Mouse (Mus musculus) hindbrain, postnatal 0 days (tissue): ENCODE measurements around the gene Brinp1. TPM values are rescaled to one million over a fixed set of nuclear protein-coding genes. Genes with fewer than 3 reads are reported as not detected.
"Not testable (repeated sequence)": the region's sequence is repeated elsewhere in the genome, so short reads cannot be mapped to it uniquely, and the experiment has no call there.

Source experiments
- ATAC-seq: fragments of 200-750 bp; cut with Nextera tagmentation; 2 replicates; pipeline ENCODE4 v1.8.0; 2017; ENCODE audit warnings: mild to moderate bottlenecking, moderate TSS enrichment, moderate library complexity
- DNase-seq: peaks from one replicate; pipeline ENCODE4 v3.0.0-alpha.2; 2015; ENCODE audit warnings: low spot score
- H3K27ac ChIP-seq: fragments of 300-500 bp; sonication (generic); 2 replicates; pipeline ENCODE4 v1.5.1; 2014; ENCODE audit warnings: mild to moderate bottlenecking
- H3K27me3 ChIP-seq: fragments of 300-500 bp; sonication (generic); 2 replicates; pipeline ENCODE4 v1.6.1; 2014; ENCODE audit warnings: low read length, mixed read lengths; ENCODE audit not compliant: insufficient read depth
- H3K36me3 ChIP-seq: fragments of 300-500 bp; sonication (generic); 2 replicates; pipeline ENCODE4 v1.6.1; 2014; ENCODE audit warnings: low read length, mixed read lengths; ENCODE audit not compliant: insufficient read depth
- H3K4me1 ChIP-seq: fragments of 300-500 bp; sonication (generic); 2 replicates; pipeline ENCODE4 v1.6.1; 2014; ENCODE audit warnings: antibody characterized with exemption, low read length, mixed read lengths; ENCODE audit not compliant: insufficient read depth
- H3K4me2 ChIP-seq: fragments of 300-500 bp; sonication (generic); 2 replicates; pipeline ENCODE4 v1.6.1; 2014; ENCODE audit warnings: low read depth, mild to moderate bottlenecking, low read length, moderate library complexity, mixed read lengths
- H3K4me3 ChIP-seq: fragments of 300-500 bp; sonication (generic); 2 replicates; pipeline ENCODE4 v1.5.1; 2014; ENCODE audit warnings: low read length
- H3K9ac ChIP-seq: fragments of 300-500 bp; sonication (generic); replicated peaks from 2 replicates; pipeline ENCODE4 v1.6.1; 2014; ENCODE audit warnings: mild to moderate bottlenecking, low read length, moderate library complexity, mixed read lengths
- H3K9me3 ChIP-seq: fragments of 300-500 bp; sonication (generic); 2 replicates; pipeline ENCODE4 v1.6.1; 2016; ENCODE audit warnings: low read length, mixed read lengths
- CTCF ChIP-seq: IDR thresholded peaks from 2 replicates; pipeline ENCODE4 v1.5.1; 2016; ENCODE audit warnings: antibody characterized with exemption, control low read depth, low read depth
- WGBS: fragments of 180-500 bp; shearing (Covaris S2); extraction: QIAGEN DNeasy Blood & Tissue Kit; methylation state at CpG from one replicate; pipeline ENCODE4 v1.1.7; 2014; 5-methylcytosine and 5-hydroxymethylcytosine counted together
- polyA plus RNA-seq: library from polyadenylated mRNA; unstranded; fragments of >200 nt; fragmentation: Nextera tagmentation; extraction: Ambion mirVana; gene quantifications from 2 replicates; pipeline ENCODE4 v1.2.1, GENCODE M21; 2015
- total RNA-seq: library from RNA; depleted of rRNA; stranded (reverse); fragments of >200 nt; gene quantifications from 2 replicates; pipeline ENCODE4 v1.2.3, GENCODE M21; 2014

The Brinp1 gene
- total and polyA plus RNA-seq, 2 experiments from 2014 or later, result 80.5 to 127 TPM

- no peak for TF ChIP-seq CTCF
- Histone ChIP-seq H3K27ac (peak overlapping the region; percentile 51; the same call in 1 of the 2 replicates), H3K9me3 (no peaks in the 10 kb centered on the region), H3K4me1 (no peaks in the 10 kb centered on the region), H3K4me2 (no peak overlapping the region), H3K9ac (no peak overlapping the region), H3K4me3 (no peak overlapping the region), H3K36me3 (no peaks in the 10 kb centered on the region), H3K27me3 (no peaks in the 10 kb centered on the region)
- 0 out of 2 replicates have a peak, but pooled peaks have one; percentile 35 for ATAC-seq
- WGBS, result 23% methylated on average over 3 of the region's 3 CpGs
- peak; percentile 51 for DNase-seq
Observed at GRCm38 (mm10) chr4:68849671-68850070, 104.5 kb downstream of the Brinp1 start.

- Histone ChIP-seq H3K27me3 (no peaks in the 10 kb centered on the region), H3K36me3 (no peaks in the 10 kb centered on the region), H3K9ac (no peak overlapping the region), H3K27ac (no peak overlapping the region), H3K9me3 (no peaks in the 10 kb centered on the region), H3K4me1 (no peaks in the 10 kb centered on the region), H3K4me3 (no peak overlapping the region), H3K4me2 (no peak overlapping the region)
- ATAC-seq, result no peak
- DNase-seq, result peak; percentile 34
- 47% methylated on average over 1 of the region's 1 CpGs for WGBS
- no peak for TF ChIP-seq CTCF
Observed at GRCm38 (mm10) chr4:68846976-68847375, 107.2 kb downstream of the Brinp1 start.

- DNase-seq (peak; percentile 53), ATAC-seq (no peak)
- TF ChIP-seq CTCF, result peak; percentile 71
- H3K27me3 ChIP-seq, result no peaks in the 10 kb centered on the region
- H3K4me3 ChIP-seq, result no peak overlapping the region
- H3K36me3 ChIP-seq, result no peaks in the 10 kb centered on the region
- H3K4me1 ChIP-seq, result no peaks in the 10 kb centered on the region
- H3K9ac ChIP-seq, result no peak overlapping the region
- no peak overlapping the region for H3K27ac ChIP-seq
- 52% methylated on average over 3 of the region's 3 CpGs for WGBS
- H3K9me3 ChIP-seq, result no peaks in the 10 kb centered on the region
- H3K4me2 ChIP-seq, result no peak overlapping the region
Observed at GRCm38 (mm10) chr4:68845964-68846363, 108.2 kb downstream of the Brinp1 start.

GRCm38 (mm10) chr4:68813997-68814396, 140.2 kb downstream of the Brinp1 start:
- not testable (repeated sequence) for H3K27me3 ChIP-seq, H3K9ac ChIP-seq, H3K4me2 ChIP-seq, DNase-seq, H3K4me3 ChIP-seq, H3K27ac ChIP-seq, ATAC-seq, H3K4me1 ChIP-seq, H3K36me3 ChIP-seq, H3K9me3 ChIP-seq

GRCm38 (mm10) chr4:68806502-68806901, 147.7 kb downstream of the Brinp1 start:
- H3K9me3 ChIP-seq, result no peaks in the 10 kb centered on the region
- H3K4me3 ChIP-seq, result no peak overlapping the region
- DNase-seq (peak; percentile 31), ATAC-seq (peak; percentile 43; the same call in 1 of the 2 replicates)
- H3K4me2 ChIP-seq, result no peak overlapping the region
- H3K27ac ChIP-seq, result no peak overlapping the region
- no peaks in the 10 kb centered on the region for H3K4me1 ChIP-seq
- H3K27me3 ChIP-seq, result no peaks in the 10 kb centered on the region
- H3K36me3 ChIP-seq, result no peaks in the 10 kb centered on the region
- TF ChIP-seq CTCF, result no peak
- WGBS, result 64% methylated on average over 3 of the region's 3 CpGs
- H3K9ac ChIP-seq, result no peak overlapping the region

- no peaks in the 10 kb centered on the region for H3K4me1 ChIP-seq
- DNase-seq, result peak; percentile 43
- WGBS, result 68% methylated on average over 6 of the region's 6 CpGs
- H3K27me3 ChIP-seq, result no peaks in the 10 kb centered on the region
- ATAC-seq, result no peak
- no peak overlapping the region for H3K4me2 ChIP-seq
- H3K36me3 ChIP-seq, result no peaks in the 10 kb centered on the region
- no peak overlapping the region for H3K27ac ChIP-seq
- no peak for TF ChIP-seq CTCF
- no peak overlapping the region for H3K9ac ChIP-seq
- no peak overlapping the region for H3K4me3 ChIP-seq
- no peaks in the 10 kb centered on the region for H3K9me3 ChIP-seq
Observed at GRCm38 (mm10) chr4:68801923-68802855, 152.0 kb downstream of the Brinp1 start.

- no peak overlapping the region for H3K27ac ChIP-seq
- no peaks in the 10 kb centered on the region for H3K9me3 ChIP-seq
- TF ChIP-seq CTCF, result no peak
- H3K4me2 ChIP-seq, result no peak overlapping the region
- DNase-seq, result no peak
- WGBS, result 67% methylated on average over 5 of the region's 5 CpGs
- ATAC-seq, result peak; percentile 50; the same call in 1 of the 2 replicates
- H3K4me1 ChIP-seq, result no peaks in the 10 kb centered on the region
- H3K4me3 ChIP-seq, result no peak overlapping the region
- H3K9ac ChIP-seq, result no peak overlapping the region
- H3K27me3 ChIP-seq, result no peaks in the 10 kb centered on the region
- H3K36me3 ChIP-seq, result no peaks in the 10 kb centered on the region
Observed at GRCm38 (mm10) chr4:68790003-68790402, 164.2 kb downstream of the Brinp1 start.
